Mouse (Mus musculus) hindbrain, embryonic 15.5 days (tissue): ENCODE measurements at regions not wholly inside any gene's neighbourhood (a gene's known extent, or its start where the extent isn't known, plus 50 kb on each side); places are given as distances from the start of the nearest gene placed in this dataset.

Experiments
- ATAC-seq: fragments of 200-750 bp; cut with Nextera tagmentation; 2 replicates; pipeline ENCODE4 v1.8.0; 2017; ENCODE audit warnings: low read depth, moderate number of reproducible peaks, moderate TSS enrichment; ENCODE audit not compliant: low FRiP score
- H3K27ac ChIP-seq: fragments of 300-500 bp; sonication (generic); replicated peaks from 2 replicates; pipeline ENCODE4 v1.5.1; 2015; ENCODE audit warnings: mild to moderate bottlenecking, inconsistent platforms
- H3K27me3 ChIP-seq: fragments of 300-500 bp; sonication (generic); 2 replicates; pipeline ENCODE4 v1.6.1; 2015; ENCODE audit warnings: control low read depth, inconsistent platforms
- H3K36me3 ChIP-seq: fragments of 300-500 bp; sonication (generic); 2 replicates; pipeline ENCODE4 v1.6.1; 2015; ENCODE audit warnings: control low read depth, inconsistent platforms
- H3K4me1 ChIP-seq: fragments of 300-500 bp; sonication (generic); replicated peaks from 2 replicates; pipeline ENCODE4 v1.6.1; 2015; ENCODE audit warnings: control low read depth, inconsistent platforms
- H3K4me2 ChIP-seq: fragments of 300-500 bp; sonication (generic); 2 replicates; pipeline ENCODE4 v1.6.1; 2015; ENCODE audit warnings: moderate library complexity, mild to moderate bottlenecking, inconsistent platforms
- H3K4me3 ChIP-seq: fragments of 300-500 bp; sonication (generic); 2 replicates; pipeline ENCODE4 v1.5.1; 2015; ENCODE audit warnings: mild to moderate bottlenecking, inconsistent platforms
- H3K9ac ChIP-seq: fragments of 300-500 bp; sonication (generic); 2 replicates; pipeline ENCODE4 v1.6.1; 2015; ENCODE audit warnings: inconsistent platforms
- H3K9me3 ChIP-seq: fragments of 300-500 bp; sonication (generic); 2 replicates; pipeline ENCODE4 v1.6.1; 2016; ENCODE audit warnings: control low read depth, inconsistent platforms
- WGBS: fragments of 180-500 bp; shearing (Covaris S2); methylation state at CpG from one replicate; pipeline ENCODE4 v1.1.7; 2015; 5-methylcytosine and 5-hydroxymethylcytosine counted together

GRCm38 (mm10) chr9:80961818-80962217 is 496.5 kb upstream of the Impg1 start:
- H3K27me3 ChIP-seq: no peaks in the 10 kb centered on the region

GRCm38 (mm10) chr9:80942991-80943390 is 477.7 kb upstream of the Impg1 start:
- Histone ChIP-seq H3K9ac (no peak overlapping the region), H3K27ac (no peak overlapping the region), H3K27me3 (no peaks in the 10 kb centered on the region), H3K4me1 (no peaks in the 10 kb centered on the region), H3K9me3 (no peaks in the 10 kb centered on the region), H3K4me3 (no peak overlapping the region), H3K4me2 (no peak overlapping the region), H3K36me3 (no peaks in the 10 kb centered on the region)
- 77% methylated on average over 2 of the region's 2 CpGs for WGBS
- ATAC-seq: no peak

More at GRCm38 (mm10) chr9:80961818-80962217, 496.5 kb upstream of the Impg1 start:
- no peak overlapping the region for H3K9ac ChIP-seq
- WGBS: 89% methylated on average over 2 of the region's 2 CpGs
- H3K4me1 ChIP-seq: no peaks in the 10 kb centered on the region
- H3K4me2 ChIP-seq: no peak overlapping the region
- no peak overlapping the region for H3K27ac ChIP-seq
- H3K9me3 ChIP-seq: no peaks in the 10 kb centered on the region
- no peaks in the 10 kb centered on the region for H3K36me3 ChIP-seq
- ATAC-seq: no peak
- H3K4me3 ChIP-seq: no peak overlapping the region

- no peak for ATAC-seq
- Histone ChIP-seq H3K27me3 (no peaks in the 10 kb centered on the region), H3K4me1 (no peaks in the 10 kb centered on the region), H3K9me3 (no peaks in the 10 kb centered on the region), H3K4me2 (no peak overlapping the region), H3K4me3 (no peak overlapping the region), H3K36me3 (no peaks in the 10 kb centered on the region), H3K27ac (no peak overlapping the region), H3K9ac (no peak overlapping the region)
- 78% methylated on average over 2 of the region's 2 CpGs for WGBS
Measured at GRCm38 (mm10) chr9:80941424-80941823, 476.1 kb upstream of the Impg1 start.

DNA sequence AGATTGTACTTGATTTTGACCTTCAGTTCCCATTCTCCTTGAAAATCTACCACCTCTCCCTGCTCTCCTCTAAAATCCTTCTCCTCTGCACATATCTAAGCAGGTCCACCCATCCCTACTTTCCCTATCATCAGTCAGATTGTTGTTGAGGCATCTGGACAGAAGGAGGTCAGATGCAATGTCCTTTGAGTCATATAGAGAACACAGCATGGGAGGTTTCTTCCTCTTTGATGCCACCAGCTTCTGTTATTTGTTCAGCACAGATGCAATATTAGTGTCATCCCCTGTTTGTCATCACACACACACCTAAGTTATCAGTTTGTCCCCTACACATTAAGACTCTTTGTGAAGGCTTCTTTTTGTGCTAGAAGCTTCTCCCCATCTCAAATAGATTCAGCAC is 473.0 kb upstream of the Impg1 start:
- H3K4me2 ChIP-seq: no peak overlapping the region
- no peak overlapping the region for H3K27ac ChIP-seq
- no peaks in the 10 kb centered on the region for H3K36me3 ChIP-seq
- ATAC-seq: no peak
- H3K9ac ChIP-seq: no peak overlapping the region
- H3K4me3 ChIP-seq: no peak overlapping the region
- H3K9me3 ChIP-seq: no peaks in the 10 kb centered on the region
- no peaks in the 10 kb centered on the region for H3K4me1 ChIP-seq
- no peaks in the 10 kb centered on the region for H3K27me3 ChIP-seq

- no peak overlapping the region for H3K4me3 ChIP-seq
- no peak overlapping the region for H3K9ac ChIP-seq
- H3K27ac ChIP-seq: no peak overlapping the region
- ATAC-seq: no peak
- H3K4me2 ChIP-seq: no peak overlapping the region
- H3K9me3 ChIP-seq: no peaks in the 10 kb centered on the region
- WGBS: 75% methylated on average over 2 of the region's 2 CpGs
- no peaks in the 10 kb centered on the region for H3K4me1 ChIP-seq
- no peaks in the 10 kb centered on the region for H3K27me3 ChIP-seq
- no peaks in the 10 kb centered on the region for H3K36me3 ChIP-seq
Measured at GRCm38 (mm10) chr9:80930628-80931027, 465.3 kb upstream of the Impg1 start.

DNA sequence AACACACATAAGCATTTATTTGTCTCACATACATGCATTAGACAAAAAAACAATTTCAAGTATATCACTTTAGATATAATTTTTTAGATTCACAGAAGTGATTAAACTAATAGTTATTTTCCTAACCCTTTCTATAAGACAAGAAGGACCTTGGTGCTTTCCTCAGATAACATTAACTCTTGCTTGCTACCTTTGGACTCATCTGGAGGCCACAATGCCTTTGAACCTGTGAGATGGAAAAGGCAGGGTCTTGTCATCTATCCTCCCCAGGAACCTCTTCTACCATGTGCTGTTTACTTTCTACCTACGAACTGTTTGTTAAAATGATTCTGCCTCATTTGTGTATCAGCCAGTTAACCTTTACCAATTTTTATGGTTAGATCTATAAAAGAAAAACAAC is 455.0 kb upstream of the Impg1 start:
- no peaks in the 10 kb centered on the region for H3K9me3 ChIP-seq
- no peak overlapping the region for H3K9ac ChIP-seq
- no peak overlapping the region for H3K27ac ChIP-seq
- H3K4me2 ChIP-seq: no peak overlapping the region
- 86% methylated on average over 1 of the region's 1 CpGs for WGBS
- H3K4me3 ChIP-seq: no peak overlapping the region
- no peaks in the 10 kb centered on the region for H3K36me3 ChIP-seq
- no peaks in the 10 kb centered on the region for H3K27me3 ChIP-seq
- no peaks in the 10 kb centered on the region for H3K4me1 ChIP-seq
- no peak for ATAC-seq

- no peaks in the 10 kb centered on the region for H3K9me3 ChIP-seq
- H3K27ac ChIP-seq: no peak overlapping the region
- H3K9ac ChIP-seq: no peak overlapping the region
- H3K4me3 ChIP-seq: no peak overlapping the region
- ATAC-seq: no peak
- H3K4me2 ChIP-seq: no peak overlapping the region
- no peaks in the 10 kb centered on the region for H3K27me3 ChIP-seq
- no peaks in the 10 kb centered on the region for H3K36me3 ChIP-seq
- WGBS: 38% methylated on average over 2 of the region's 2 CpGs
- no peaks in the 10 kb centered on the region for H3K4me1 ChIP-seq
Measured at GRCm38 (mm10) chr9:80913867-80914266, 448.6 kb upstream of the Impg1 start.

DNA sequence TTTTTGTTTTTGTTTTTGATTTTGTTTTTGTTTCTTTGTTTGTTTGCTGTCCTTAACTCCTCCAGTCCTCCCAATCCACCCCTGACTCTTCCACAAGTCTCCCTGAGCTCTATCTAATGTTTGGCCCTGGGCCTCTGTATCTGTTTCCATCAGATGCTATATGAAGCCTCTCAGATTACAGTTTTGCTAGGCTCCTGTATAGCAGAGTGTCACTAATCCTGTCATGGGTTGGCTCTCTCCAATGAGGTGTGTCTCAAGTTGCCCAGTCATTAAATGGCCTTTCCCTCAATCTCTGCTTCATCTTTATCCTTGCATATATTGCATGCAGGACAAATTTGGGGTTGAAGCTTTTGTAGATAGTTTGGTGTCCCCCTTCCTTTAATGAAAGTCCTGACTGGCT is 446.9 kb upstream of the Impg1 start:
- H3K4me2 ChIP-seq: no peak overlapping the region
- no peak overlapping the region for H3K4me3 ChIP-seq
- ATAC-seq: no peak
- H3K27me3 ChIP-seq: no peaks in the 10 kb centered on the region
- H3K36me3 ChIP-seq: no peaks in the 10 kb centered on the region
- no peaks in the 10 kb centered on the region for H3K4me1 ChIP-seq
- H3K27ac ChIP-seq: no peak overlapping the region
- no peak overlapping the region for H3K9ac ChIP-seq
- no peaks in the 10 kb centered on the region for H3K9me3 ChIP-seq

DNA sequence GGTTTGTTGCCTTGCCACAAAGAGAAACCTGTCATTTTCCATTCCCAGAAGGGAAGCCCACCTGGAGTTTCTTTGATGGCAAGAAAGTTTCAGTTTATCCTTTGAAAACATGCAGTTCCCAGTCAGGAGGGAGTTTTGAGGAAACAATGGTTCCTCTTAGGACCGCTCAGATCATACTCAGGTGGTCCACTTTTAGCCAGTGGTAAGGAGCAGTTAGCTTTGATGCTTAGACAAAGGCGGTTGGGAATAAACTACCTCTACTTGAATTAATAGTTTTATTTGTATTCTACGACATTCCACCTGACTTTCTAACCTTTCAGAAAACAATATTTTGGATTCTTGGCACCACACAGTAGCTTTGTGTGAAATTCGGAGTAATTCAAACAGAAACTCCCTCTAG is 401.5 kb upstream of the Impg1 start:
- no peaks in the 10 kb centered on the region for H3K9me3 ChIP-seq
- H3K27me3 ChIP-seq: no peaks in the 10 kb centered on the region
- no peak overlapping the region for H3K4me3 ChIP-seq
- WGBS: 80% methylated on average over 4 of the region's 4 CpGs
- H3K9ac ChIP-seq: no peak overlapping the region
- H3K27ac ChIP-seq: no peak overlapping the region
- H3K4me2 ChIP-seq: no peak overlapping the region
- no peaks in the 10 kb centered on the region for H3K4me1 ChIP-seq
- no peaks in the 10 kb centered on the region for H3K36me3 ChIP-seq
- no peak for ATAC-seq

DNA sequence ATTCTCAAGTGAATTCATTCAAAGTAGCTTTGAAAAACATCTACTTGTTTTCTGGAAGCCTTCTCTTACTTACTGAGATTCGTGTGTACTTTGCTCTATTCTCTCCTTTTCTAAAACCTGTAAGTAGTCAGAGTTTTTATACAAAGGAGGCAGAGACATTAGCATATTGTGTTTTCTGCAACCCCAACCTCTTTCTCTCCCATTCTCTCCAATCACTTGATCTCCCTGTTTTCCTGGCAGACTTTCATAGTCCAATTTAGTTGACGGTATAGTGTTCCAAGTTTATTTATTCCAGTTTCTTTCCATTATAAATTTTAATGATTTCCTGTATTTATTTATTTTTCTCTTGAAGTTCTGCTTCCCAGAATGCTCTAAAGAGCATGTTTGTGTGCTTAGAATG is 393.7 kb upstream of the Impg1 start:
- Histone ChIP-seq H3K4me3 (no peak overlapping the region), H3K9me3 (no peaks in the 10 kb centered on the region), H3K9ac (no peak overlapping the region), H3K4me1 (no peaks in the 10 kb centered on the region), H3K36me3 (no peaks in the 10 kb centered on the region), H3K4me2 (no peak overlapping the region), H3K27ac (no peak overlapping the region), H3K27me3 (no peaks in the 10 kb centered on the region)
- no peak for ATAC-seq
- 52% methylated on average over 2 of the region's 2 CpGs for WGBS

DNA sequence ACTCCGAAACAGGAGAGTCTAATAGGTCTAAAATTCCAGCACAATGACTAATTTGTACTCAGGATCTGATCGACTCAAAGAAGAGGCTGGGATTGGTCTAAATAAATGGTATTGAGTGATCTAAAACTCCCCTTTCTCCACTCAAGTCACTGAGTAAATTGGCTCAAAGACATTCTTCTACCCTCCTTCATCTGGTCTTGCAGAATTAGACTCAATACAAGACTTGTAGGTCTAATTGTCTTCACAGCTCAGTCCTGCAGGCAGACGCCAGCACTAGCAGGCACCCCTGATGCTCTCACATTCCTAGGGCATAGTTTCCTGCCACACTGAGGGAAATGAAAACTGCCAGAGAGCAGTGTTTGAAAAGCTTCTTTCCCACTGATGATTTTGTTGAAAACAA is 382.9 kb upstream of the Impg1 start:
- no peak for ATAC-seq
- Histone ChIP-seq H3K4me2 (no peak overlapping the region), H3K9me3 (no peaks in the 10 kb centered on the region), H3K36me3 (no peaks in the 10 kb centered on the region), H3K27ac (no peak overlapping the region), H3K4me3 (no peak overlapping the region), H3K9ac (no peak overlapping the region), H3K4me1 (no peaks in the 10 kb centered on the region), H3K27me3 (no peaks in the 10 kb centered on the region)
- 60% methylated on average over 3 of the region's 3 CpGs for WGBS

GRCm38 (mm10) chr9:80832808-80833207 is 367.5 kb upstream of the Impg1 start:
- no peak for ATAC-seq
- WGBS: 95% methylated on average over 2 of the region's 2 CpGs
- H3K27ac ChIP-seq: no peak overlapping the region
- no peaks in the 10 kb centered on the region for H3K36me3 ChIP-seq
- H3K27me3 ChIP-seq: no peaks in the 10 kb centered on the region
- no peak overlapping the region for H3K4me2 ChIP-seq
- H3K9ac ChIP-seq: no peak overlapping the region
- no peaks in the 10 kb centered on the region for H3K9me3 ChIP-seq
- H3K4me1 ChIP-seq: no peaks in the 10 kb centered on the region
- H3K4me3 ChIP-seq: no peak overlapping the region

GRCm38 (mm10) chr9:80825346-80825745 is 360.1 kb upstream of the Impg1 start:
- no peaks in the 10 kb centered on the region for H3K27me3 ChIP-seq
- H3K36me3 ChIP-seq: no peaks in the 10 kb centered on the region
- H3K4me1 ChIP-seq: no peaks in the 10 kb centered on the region
- no peak overlapping the region for H3K4me2 ChIP-seq
- ATAC-seq: no peak
- no peak overlapping the region for H3K4me3 ChIP-seq
- H3K9me3 ChIP-seq: no peaks in the 10 kb centered on the region
- WGBS: 63% methylated on average over 1 of the region's 1 CpGs
- H3K27ac ChIP-seq: no peak overlapping the region
- H3K9ac ChIP-seq: no peak overlapping the region
